Mouse (Mus musculus): ENCODE data around the gene Gfra1. TPM values are rescaled to one million over a fixed set of nuclear protein-coding genes. Genes with fewer than 3 reads are reported as not detected.

Gfra1 gene
- polyA plus RNA-seq, 1 experiment from 2014 or later = 76.4 TPM

GRCm38 (mm10) chr19:58437441-58438071, 18.2 kb downstream of the Gfra1 start:
- Histone ChIP-seq H3K9ac (no peak overlapping the region), H3K4me1 (peaks cover 34% of the 10 kb centered on the region), H3K9me3 (no peaks in the 10 kb centered on the region), H3K27me3 (replicated peaks) (no peaks in the 10 kb centered on the region), H3K4me3 (no peak overlapping the region), H3K4me2 (replicated peaks) (no peak overlapping the region), H3K36me3 (no peaks in the 10 kb centered on the region), H3K27ac (no peak overlapping the region)
- no peak for ATAC-seq (ENCODE audit: low FRiP score, low read depth)
- 42% methylated on average over 10 of the region's 10 CpGs for WGBS

GRCm38 (mm10) chr19:58436874-58437273, 18.8 kb downstream of the Gfra1 start:
- peaks cover 27% of the 10 kb centered on the region for H3K4me1 ChIP-seq
- no peak overlapping the region for H3K27ac ChIP-seq
- 88% methylated on average over 3 of the region's 3 CpGs for WGBS

GRCm38 (mm10) chr19:58435877-58436276, 19.8 kb downstream of the Gfra1 start:
- no peak overlapping the region for H3K4me3 ChIP-seq
- H3K36me3 ChIP-seq = no peaks in the 10 kb centered on the region
- no peak for ATAC-seq (ENCODE audit: low FRiP score, low read depth)
- H3K9me3 ChIP-seq = no peaks in the 10 kb centered on the region
- no peak overlapping the region for H3K9ac ChIP-seq
- peaks cover 22% of the 10 kb centered on the region for H3K4me1 ChIP-seq
- 88% methylated on average over 5 of the region's 5 CpGs for WGBS
- no peaks in the 10 kb centered on the region for H3K27me3 ChIP-seq (replicated peaks)
- H3K27ac ChIP-seq = no peak overlapping the region
- H3K4me2 ChIP-seq (replicated peaks) = no peak overlapping the region

More at GRCm38 (mm10) chr19:58436874-58437273, 18.8 kb downstream of the Gfra1 start:
- Histone ChIP-seq H3K9me3 (no peaks in the 10 kb centered on the region), H3K4me3 (no peak overlapping the region), H3K36me3 (no peaks in the 10 kb centered on the region), H3K4me2 (replicated peaks) (no peak overlapping the region), H3K9ac (no peak overlapping the region), H3K27me3 (replicated peaks) (no peaks in the 10 kb centered on the region)
- ATAC-seq (ENCODE audit: low FRiP score, low read depth) = no peak

GRCm38 (mm10) chr19:58432840-58433239, 22.9 kb downstream of the Gfra1 start:
- Histone ChIP-seq H3K4me1 (peaks cover 15% of the 10 kb centered on the region), H3K4me2 (replicated peaks) (no peak overlapping the region), H3K27me3 (replicated peaks) (no peaks in the 10 kb centered on the region), H3K27ac (no peak overlapping the region), H3K4me3 (no peak overlapping the region), H3K9me3 (no peaks in the 10 kb centered on the region), H3K36me3 (no peaks in the 10 kb centered on the region), H3K9ac (no peak overlapping the region)
- ATAC-seq (ENCODE audit: low FRiP score, low read depth) = no peak
- 88% methylated on average over 5 of the region's 5 CpGs for WGBS

- no peak for ATAC-seq (ENCODE audit: low FRiP score, low read depth)
- Histone ChIP-seq H3K36me3 (no peaks in the 10 kb centered on the region), H3K4me3 (no peak overlapping the region), H3K27me3 (replicated peaks) (no peaks in the 10 kb centered on the region), H3K27ac (no peak overlapping the region), H3K4me1 (no peaks in the 10 kb centered on the region; the same call in 1 of the 2 replicates), H3K9ac (no peak overlapping the region), H3K9me3 (no peaks in the 10 kb centered on the region), H3K4me2 (replicated peaks) (no peak overlapping the region)
- 83% methylated on average over 4 of the region's 4 CpGs for WGBS
Measured at GRCm38 (mm10) chr19:58428546-58428945, 27.2 kb downstream of the Gfra1 start.

- H3K4me1 ChIP-seq = no peaks in the 10 kb centered on the region; the same call in 1 of the 2 replicates
- whole genome bisulfite sequencing = 89% methylated on average over 2 of the region's 2 CpGs
- H3K9me3 ChIP-seq = no peaks in the 10 kb centered on the region
- no peak overlapping the region for H3K4me2 ChIP-seq (replicated peaks)
- H3K36me3 ChIP-seq = no peaks in the 10 kb centered on the region
- H3K27me3 ChIP-seq (replicated peaks) = no peaks in the 10 kb centered on the region
- no peak overlapping the region for H3K9ac ChIP-seq
- H3K27ac ChIP-seq = no peak overlapping the region
- no peak for ATAC-seq (ENCODE audit: low FRiP score, low read depth)
- no peak overlapping the region for H3K4me3 ChIP-seq
Measured at GRCm38 (mm10) chr19:58427348-58427747, 28.4 kb downstream of the Gfra1 start.

GRCm38 (mm10) chr19:58424928-58425327, 30.8 kb downstream of the Gfra1 start:
- Histone ChIP-seq H3K4me3 (no peak overlapping the region), H3K4me2 (replicated peaks) (no peak overlapping the region), H3K27ac (no peak overlapping the region), H3K36me3 (no peaks in the 10 kb centered on the region), H3K4me1 (peaks cover 3% of the 10 kb centered on the region; the same call in 1 of the 2 replicates), H3K27me3 (replicated peaks) (no peaks in the 10 kb centered on the region), H3K9ac (no peak overlapping the region), H3K9me3 (no peaks in the 10 kb centered on the region)
- WGBS = 86% methylated on average over 2 of the region's 2 CpGs
- no peak for ATAC-seq (ENCODE audit: low FRiP score, low read depth)

- H3K27ac ChIP-seq = no peak overlapping the region
- no peak for ATAC-seq (ENCODE audit: low FRiP score, low read depth)
- peaks cover 11% of the 10 kb centered on the region for H3K4me1 ChIP-seq
- H3K4me2 ChIP-seq (replicated peaks) = no peak overlapping the region
- no peak overlapping the region for H3K9ac ChIP-seq
- no peaks in the 10 kb centered on the region for H3K9me3 ChIP-seq
- no peaks in the 10 kb centered on the region for H3K27me3 ChIP-seq (replicated peaks)
- 90% methylated on average over 3 of the region's 3 CpGs for WGBS
- H3K4me3 ChIP-seq = no peak overlapping the region
- no peaks in the 10 kb centered on the region for H3K36me3 ChIP-seq
Measured at GRCm38 (mm10) chr19:58424179-58424578, 31.5 kb downstream of the Gfra1 start.

GRCm38 (mm10) chr19:58422916-58423493, 32.7 kb downstream of the Gfra1 start:
- Histone ChIP-seq H3K4me1 (peaks cover 11% of the 10 kb centered on the region), H3K27ac (no peak overlapping the region), H3K36me3 (no peaks in the 10 kb centered on the region), H3K9ac (no peak overlapping the region), H3K9me3 (no peaks in the 10 kb centered on the region), H3K27me3 (replicated peaks) (no peaks in the 10 kb centered on the region), H3K4me3 (no peak overlapping the region), H3K4me2 (replicated peaks) (no peak overlapping the region)
- no peak for ATAC-seq (ENCODE audit: low FRiP score, low read depth)
- 87% methylated on average over 4 of the region's 4 CpGs for WGBS

GRCm38 (mm10) chr19:58419685-58420084, 36.0 kb downstream of the Gfra1 start:
- Histone ChIP-seq H3K27ac (no peak overlapping the region), H3K4me3 (no peak overlapping the region), H3K4me2 (replicated peaks) (no peak overlapping the region), H3K9ac (no peak overlapping the region), H3K9me3 (no peaks in the 10 kb centered on the region), H3K4me1 (peaks cover 11% of the 10 kb centered on the region), H3K27me3 (replicated peaks) (no peaks in the 10 kb centered on the region), H3K36me3 (no peaks in the 10 kb centered on the region)
- no peak for ATAC-seq (ENCODE audit: low FRiP score, low read depth)
- WGBS = 50% methylated on average over 3 of the region's 3 CpGs

- ATAC-seq (ENCODE audit: low FRiP score, low read depth) = no peak
- Histone ChIP-seq H3K4me1 (peaks cover 11% of the 10 kb centered on the region), H3K4me3 (no peak overlapping the region), H3K27ac (no peak overlapping the region), H3K9me3 (no peaks in the 10 kb centered on the region), H3K4me2 (replicated peaks) (no peak overlapping the region), H3K27me3 (replicated peaks) (no peaks in the 10 kb centered on the region), H3K36me3 (no peaks in the 10 kb centered on the region), H3K9ac (no peak overlapping the region)
- 73% methylated on average over 3 of the region's 3 CpGs for WGBS
Measured at GRCm38 (mm10) chr19:58419278-58419677, 36.4 kb downstream of the Gfra1 start.

GRCm38 (mm10) chr19:58415173-58415572, 40.5 kb downstream of the Gfra1 start:
- Histone ChIP-seq H3K27ac (no peak overlapping the region), H3K4me1 (peaks cover 11% of the 10 kb centered on the region), H3K4me2 (replicated peaks) (no peak overlapping the region), H3K9me3 (no peaks in the 10 kb centered on the region), H3K27me3 (replicated peaks) (no peaks in the 10 kb centered on the region), H3K4me3 (no peak overlapping the region), H3K36me3 (no peaks in the 10 kb centered on the region), H3K9ac (no peak overlapping the region)
- WGBS = 86% methylated on average over 4 of the region's 4 CpGs
- ATAC-seq (ENCODE audit: low FRiP score, low read depth) = no peak

- H3K9me3 ChIP-seq = no peaks in the 10 kb centered on the region
- H3K27me3 ChIP-seq (replicated peaks) = no peaks in the 10 kb centered on the region
- H3K4me3 ChIP-seq = no peak overlapping the region
- H3K4me1 ChIP-seq = peaks cover 9% of the 10 kb centered on the region
- H3K9ac ChIP-seq = no peak overlapping the region
- H3K27ac ChIP-seq = no peak overlapping the region
- H3K36me3 ChIP-seq = no peaks in the 10 kb centered on the region
- no peak for ATAC-seq (ENCODE audit: low FRiP score, low read depth)
- H3K4me2 ChIP-seq (replicated peaks) = no peak overlapping the region
Measured at GRCm38 (mm10) chr19:58414733-58415132, 41.0 kb downstream of the Gfra1 start.

Measured in neural tube, embryonic 12.5 days (tissue).